Mouse (Mus musculus) left cerebral cortex, postnatal 4 days (tissue): ENCODE data around the gene H2-Q10. TPM values are rescaled to one million over a fixed set of nuclear protein-coding genes. Genes with fewer than 3 reads are reported as not detected.
"Not testable (repeated sequence)": the region's sequence is repeated elsewhere in the genome, so short reads cannot be mapped to it uniquely, and the experiment has no call there.

ENCODE experiments used
- DNase-seq: peaks from one replicate; pipeline ENCODE4 v3.0.0-alpha.2; 2022
- intact Hi-C: fragments of 180-260 bp; cut with DNase I; formaldehyde crosslinking; loops from one replicate; pipeline ENCODE4 v1.15.1; 2025
- total RNA-seq, 2 experiments: library from RNA; stranded (reverse); gene quantifications; 2 replicates each; pipeline ENCODE4 v1.2.3; 2021

Gene H2-Q10
- total RNA-seq, 2 experiments from 2014 or later, result 0.16 to 0.20 TPM

DNA sequence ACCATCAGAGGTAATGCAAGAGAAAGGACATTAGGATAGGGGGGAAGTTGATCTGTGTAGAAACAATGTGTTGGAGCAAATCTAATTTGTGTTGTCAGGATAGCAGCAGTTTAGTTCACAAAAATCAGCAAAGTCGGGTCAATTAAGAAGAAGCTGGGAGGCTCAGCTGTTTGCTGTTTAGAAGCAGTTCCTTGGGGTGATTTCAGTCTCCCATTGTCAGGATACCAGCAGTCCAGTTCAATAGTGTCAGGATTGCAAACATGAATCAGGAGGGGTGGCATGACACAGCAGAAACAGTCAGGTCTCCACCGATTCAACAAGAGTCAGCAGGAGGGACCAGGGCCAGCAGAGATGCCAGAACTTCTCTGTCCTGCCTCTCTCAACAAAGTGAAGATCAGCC, 25.4 kb upstream of the H2-Q10 start:
- intact Hi-C loops, DNase-seq: not testable (repeated sequence)

- DNase-seq, intact Hi-C loops: not testable (repeated sequence)
These were observed 11.6 kb upstream of the H2-Q10 start for GRCm38 (mm10) chr17:35458247-35458646.

DNA sequence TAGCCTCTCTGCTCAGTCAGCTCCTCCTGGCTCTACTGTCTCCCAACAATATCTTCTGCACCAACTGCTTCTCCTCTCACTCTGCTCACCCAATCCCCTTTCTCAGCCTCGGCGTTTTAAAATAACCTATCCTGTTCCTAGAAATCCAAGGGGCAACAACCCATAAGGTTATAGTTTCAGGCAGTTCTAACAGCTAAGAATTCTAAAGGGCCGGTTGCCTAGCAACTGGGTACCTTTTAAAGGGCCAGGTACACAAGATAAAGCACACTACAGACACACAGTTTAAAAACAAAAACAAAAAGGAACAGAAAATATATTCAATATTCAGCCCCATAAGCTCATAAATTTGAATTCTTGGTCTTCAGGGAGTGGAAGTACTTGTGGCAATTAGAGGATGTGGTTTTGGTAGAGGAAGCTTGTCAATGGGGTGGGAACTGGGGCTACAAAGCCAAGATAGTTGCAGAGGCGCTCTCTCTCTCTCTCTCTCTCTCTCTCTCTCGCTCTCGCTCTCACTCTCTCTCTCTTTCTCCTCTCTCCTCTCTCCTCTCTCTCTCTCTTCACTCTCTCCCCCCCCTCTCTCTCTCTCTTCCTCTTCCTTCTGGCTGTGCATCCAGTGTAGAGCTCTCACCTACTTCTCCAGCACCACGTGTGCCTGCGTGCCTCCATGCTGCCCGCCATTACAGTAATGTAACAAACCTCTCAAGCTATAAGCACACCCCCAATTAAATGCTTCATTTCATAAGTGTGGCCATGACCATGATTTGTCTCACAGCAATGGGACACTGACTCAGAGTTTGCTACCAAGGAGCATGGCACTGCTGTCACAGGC, 9.2 kb upstream of the H2-Q10 start:
- intact Hi-C loops, DNase-seq: not testable (repeated sequence)

DNA sequence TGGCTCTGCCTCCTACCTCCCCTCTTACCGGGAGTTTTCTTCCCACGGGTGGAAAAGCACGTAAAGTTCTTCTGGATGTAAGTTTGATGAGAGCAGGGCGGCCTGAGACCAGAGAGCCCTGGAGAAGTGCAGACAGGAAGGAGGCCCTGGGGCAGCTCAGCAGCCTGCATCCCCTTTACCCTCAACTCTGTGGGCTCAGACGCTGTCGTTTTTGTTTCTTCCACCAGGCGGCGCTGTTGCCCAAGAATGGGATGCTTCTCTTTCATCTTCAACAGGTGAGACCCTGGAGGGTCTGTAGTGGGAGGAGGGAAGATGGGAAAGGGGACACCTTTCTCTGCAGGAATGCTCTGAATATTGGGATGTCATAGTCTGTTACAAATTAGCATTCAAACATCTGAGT, 4.2 kb upstream of the H2-Q10 start:
- DNase-seq, result peak; percentile 37
- intact Hi-C loops, result not testable (repeated sequence)

DNA sequence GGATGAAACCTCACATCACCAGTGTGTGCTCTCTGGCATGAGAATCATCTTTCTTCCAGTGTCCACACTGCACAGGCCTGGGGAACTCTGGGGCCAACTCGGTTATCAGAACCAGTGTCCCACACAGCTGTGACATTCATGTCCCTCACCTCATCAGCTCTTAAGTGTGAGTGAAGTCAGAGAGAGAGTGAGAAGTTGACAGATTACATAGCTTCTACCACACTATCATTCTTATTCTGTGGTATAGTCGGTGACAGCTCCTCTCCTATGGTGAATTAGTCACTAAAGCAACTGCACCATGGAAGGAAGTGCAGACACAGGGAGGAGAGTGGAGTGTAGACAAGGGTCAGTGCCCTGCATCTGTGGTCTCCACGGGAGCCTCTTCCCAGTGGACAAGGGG, 953 bp upstream of the H2-Q10 start:
- intact Hi-C loops, DNase-seq: not testable (repeated sequence)

DNA sequence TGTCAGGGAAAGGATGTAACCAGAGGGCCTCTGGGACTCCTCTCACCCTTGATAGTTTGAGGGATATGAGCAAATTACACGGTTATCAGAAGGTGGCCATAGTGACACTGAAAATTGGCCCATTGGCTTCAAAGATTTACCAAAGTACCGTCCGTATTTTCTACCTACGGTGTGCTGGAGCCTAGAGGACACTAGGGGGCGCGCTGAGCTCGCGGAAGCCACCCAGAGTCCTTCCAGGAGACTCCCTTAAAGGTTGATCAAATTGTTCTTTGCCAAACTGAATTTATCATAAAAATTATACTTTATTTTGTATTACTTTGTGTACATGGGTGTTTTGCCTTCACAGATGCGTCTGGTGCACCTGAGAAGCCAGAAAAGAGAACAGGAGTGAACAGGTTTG, 14.2 kb downstream of the H2-Q10 start:
- DNase-seq, result peak; percentile 56
- intact Hi-C loops, result no loop called here

GRCm38 (mm10) chr17:35485702-35486101, 15.8 kb downstream of the H2-Q10 start:
- intact Hi-C loops, result no loop called here
- peak; percentile 28 for DNase-seq

- intact Hi-C loops, result no loop called here
These were observed 16.8 kb downstream of the H2-Q10 start for GRCm38 (mm10) chr17:35486726-35487125.

DNA sequence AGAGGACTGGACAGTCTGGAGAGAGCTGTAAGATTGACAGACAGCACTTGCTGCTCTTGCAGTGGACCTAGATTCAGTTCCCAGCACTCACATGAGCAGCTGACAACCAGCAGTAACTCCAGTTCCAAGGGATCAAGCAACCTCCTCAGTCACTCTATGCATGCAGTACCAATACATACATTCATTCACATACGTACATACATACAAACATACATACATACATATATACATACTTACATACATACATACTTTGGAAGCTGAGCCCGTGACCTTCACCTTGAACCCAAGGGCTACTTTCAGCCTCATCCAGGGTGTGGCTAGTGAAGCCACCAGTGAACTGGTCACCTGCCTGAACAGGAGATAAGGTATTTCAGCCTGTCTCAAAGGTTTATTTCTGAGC, 18.2 kb downstream of the H2-Q10 start:
- DNase-seq, result no peak
- intact Hi-C loops, result no loop called here

More at GRCm38 (mm10) chr17:35486726-35487125, 16.8 kb downstream of the H2-Q10 start:
- peak; percentile 17 for DNase-seq

DNA sequence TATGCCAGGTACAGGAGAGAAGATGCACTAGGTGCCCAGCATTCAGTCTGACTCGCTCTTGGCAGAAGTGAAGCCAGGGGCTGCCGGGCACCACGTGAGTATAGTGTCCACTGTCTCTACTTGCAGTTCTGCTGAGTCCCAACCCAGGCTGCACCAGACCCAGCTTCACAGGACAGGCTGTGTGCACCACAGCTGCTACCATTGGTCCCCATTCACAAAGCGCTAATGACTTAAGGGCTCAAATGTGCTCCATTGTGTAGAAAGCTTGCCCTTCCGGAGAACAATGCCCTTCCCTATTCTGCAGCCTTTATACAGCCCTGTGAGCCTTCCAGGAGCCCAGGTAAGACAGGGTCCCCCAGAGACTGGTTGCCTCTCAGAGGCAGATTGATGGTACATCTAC, 20.4 kb downstream of the H2-Q10 start:
- intact Hi-C loops, result no loop called here
- no peak for DNase-seq

- intact Hi-C loops, result no loop called here
- DNase-seq, result no peak
These were observed 27.2 kb downstream of the H2-Q10 start for GRCm38 (mm10) chr17:35497124-35497523.

- DNase-seq, result no peak
- intact Hi-C loops, result no loop called here
These were observed 32.3 kb downstream of the H2-Q10 start for GRCm38 (mm10) chr17:35502226-35502625.

- no peak for DNase-seq
These were observed 32.9 kb downstream of the H2-Q10 start for GRCm38 (mm10) chr17:35502762-35503161.

GRCm38 (mm10) chr17:35503849-35504248, 34.0 kb downstream of the H2-Q10 start:
- intact Hi-C loops, result no loop called here
- no peak for DNase-seq

More at GRCm38 (mm10) chr17:35502762-35503161, 32.9 kb downstream of the H2-Q10 start:
- intact Hi-C loops, result no loop called here

GRCm38 (mm10) chr17:35504628-35505481, 35.0 kb downstream of the H2-Q10 start:
- intact Hi-C loops, result no loop called here
- no peak for DNase-seq

DNA sequence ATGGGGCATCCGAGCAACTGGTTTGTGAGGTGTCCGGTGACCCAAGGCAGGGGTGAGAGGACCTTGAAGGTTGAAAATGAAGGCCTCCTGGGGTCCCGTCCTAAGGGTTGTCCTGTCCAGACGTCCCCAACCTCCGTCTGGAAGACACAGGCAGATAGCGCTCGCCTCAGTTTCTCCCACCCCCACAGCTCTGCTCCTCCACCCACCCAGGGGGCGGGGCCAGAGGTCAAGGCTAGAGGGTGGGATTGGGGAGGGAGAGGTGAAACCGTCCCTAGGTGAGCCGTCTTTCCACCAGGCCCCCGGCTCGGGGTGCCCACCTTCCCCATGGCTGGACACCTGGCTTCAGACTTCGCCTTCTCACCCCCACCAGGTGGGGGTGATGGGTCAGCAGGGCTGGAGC, 35.9 kb downstream of the H2-Q10 start, which contains the start of gene Pou5f1:
Pou5f1 (plus strand) TSS at position 243 of the 400 bp plus-strand sequence.
- intact Hi-C loops, result no loop called here
- no peak for DNase-seq

GRCm38 (mm10) chr17:35506881-35507280, 37.0 kb downstream of the H2-Q10 start:
- intact Hi-C loops, result no loop called here
- DNase-seq, result no peak

DNA sequence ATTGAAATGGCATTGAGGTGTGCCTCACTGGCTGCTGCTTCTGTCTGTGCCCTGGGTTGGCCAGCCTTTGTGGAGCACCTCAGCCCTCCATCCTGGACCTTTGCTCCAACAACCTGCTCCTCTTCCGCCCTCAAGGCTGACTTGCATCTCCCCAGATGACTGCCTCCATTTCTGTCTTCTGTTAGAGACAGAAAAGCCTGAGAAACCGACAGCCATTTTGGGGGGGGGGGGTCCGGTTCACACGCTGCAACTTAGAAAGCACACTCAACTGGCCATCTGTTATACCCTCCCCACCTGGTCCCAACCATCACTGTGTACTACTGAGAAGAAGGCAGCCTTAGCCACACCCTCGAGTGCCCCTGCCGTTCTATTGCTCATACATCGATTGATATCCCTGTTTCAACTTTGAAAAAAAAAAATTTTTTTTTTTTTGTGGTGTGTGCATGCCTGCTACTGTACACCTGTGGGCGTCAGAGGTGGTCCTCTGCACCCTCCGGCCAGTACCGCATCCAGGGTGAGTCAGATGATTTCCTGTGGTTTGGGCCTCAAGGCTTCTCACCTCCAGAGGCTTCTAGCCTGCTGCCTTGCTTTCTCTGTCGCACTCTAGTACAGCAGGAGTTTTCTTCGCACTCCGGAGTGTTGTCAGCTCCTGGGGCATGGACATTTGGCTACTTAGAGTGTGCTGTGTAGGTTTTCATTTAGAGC, 37.8 kb downstream of the H2-Q10 start:
- no peak for DNase-seq
- intact Hi-C loops, result no loop called here

DNA sequence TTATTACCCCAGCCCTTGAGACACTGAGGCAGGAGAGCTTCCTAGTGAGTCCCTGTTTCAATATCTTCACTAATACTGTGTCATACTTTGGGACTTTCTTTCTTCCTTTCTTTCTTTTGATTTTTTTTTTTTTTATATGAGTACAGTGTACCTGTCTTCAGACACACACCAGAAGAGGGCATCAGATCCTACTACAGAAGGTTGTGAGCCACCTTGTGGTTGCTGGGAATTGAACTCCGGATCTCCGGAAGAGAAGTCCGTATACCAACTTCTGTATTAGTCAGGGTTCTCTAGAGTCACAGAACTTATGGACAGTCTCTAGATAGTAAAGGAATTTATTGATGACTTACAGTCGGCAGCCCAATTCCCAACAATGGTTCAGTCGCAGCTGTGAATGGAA, 38.4 kb downstream of the H2-Q10 start:
- DNase-seq, intact Hi-C loops: not testable (repeated sequence)

- intact Hi-C loops, result no loop called here
- peak; percentile 50 for DNase-seq
These were observed 39.4 kb downstream of the H2-Q10 start for GRCm38 (mm10) chr17:35509284-35509683.
